8 mouse cellular contexts compared by ENCODE assay signal in the genomic region with DNA sequence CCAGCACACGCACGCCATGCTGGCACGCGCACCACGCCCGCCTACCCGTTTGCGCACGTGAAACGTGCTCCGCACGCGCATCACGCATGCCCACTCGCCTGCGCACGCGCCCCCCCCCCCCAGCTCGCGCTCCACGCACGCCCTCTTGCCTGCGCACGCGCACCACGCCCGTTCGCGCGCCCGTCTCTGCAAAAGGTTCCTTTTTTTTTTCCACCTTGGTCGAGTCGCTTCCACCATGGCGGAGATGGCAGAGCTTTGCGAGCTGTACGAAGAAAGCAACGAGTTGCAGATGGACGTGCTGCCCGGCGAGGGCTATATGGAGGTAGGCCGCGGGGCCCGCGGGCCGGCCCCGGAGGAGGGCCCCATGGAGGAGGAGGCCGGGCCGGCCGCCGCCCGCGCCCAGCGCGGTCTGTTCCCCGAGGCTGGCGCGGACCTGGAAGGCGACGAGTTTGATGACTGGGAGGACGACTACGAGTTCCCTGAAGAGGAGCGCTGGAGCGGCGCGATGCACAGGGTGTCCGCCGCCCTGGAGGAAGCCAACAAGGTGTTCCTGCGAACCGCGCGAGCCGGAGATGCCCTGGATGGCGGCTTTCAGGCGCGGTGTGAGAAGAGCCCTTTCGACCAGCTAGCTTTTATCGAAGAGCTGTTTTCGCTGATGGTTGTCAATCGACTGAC. TPM values are rescaled to one million over a fixed set of nuclear protein-coding genes. Genes with fewer than 3 reads are reported as not detected.
DNase-seq lines count a peak whose midpoint lies in the region; ATAC-seq and TF ChIP-seq lines count a peak whose summit lies in the region.

Eid1 (plus strand) TSS at position 139 of the 675 bp plus-strand sequence.

- H3K4me1 ChIP-seq in hindbrain, embryonic 15.5 days (replicated peaks): peaks cover 11% of the 10 kb centered on the region

- peak within 1 kb of the TSS; percentile 75 for H3K4me2 ChIP-seq in hindbrain, embryonic 15.5 days

- peak within 1 kb of the TSS; percentile 99 for H3K27ac ChIP-seq in hindbrain, embryonic 15.5 days (replicated peaks)
- H3K27ac ChIP-seq in left cerebral cortex, adult 2 months: peak within 1 kb of the TSS; percentile 95
- H3K27ac ChIP-seq in macrophage: peak within 1 kb of the TSS; percentile 84

- no peaks in the 10 kb centered on the region for H3K9me3 ChIP-seq in hindbrain, embryonic 15.5 days

- no peaks in the 10 kb centered on the region for H3K27me3 ChIP-seq in hindbrain, embryonic 15.5 days

- DNase-seq in T-cell, adult 2 months (ENCODE audit: low spot score): peak; percentile 69
- peak; percentile 87 to 93 for DNase-seq in cerebellum, postnatal 36 days
- peak; percentile 63 for DNase-seq in gastrocnemius, adult 18-20 months (ENCODE audit: low spot score)
- peak; percentile 81 to 85 for DNase-seq in left cerebral cortex, adult 2 months (ENCODE audit: extremely low spot score in 1 of 2, low spot score in 2 of 2)
- DNase-seq in right cerebral cortex, adult 18-20 months: peak; percentile 89
- peak; percentile 63 for DNase-seq in urinary bladder, adult 2 months (ENCODE audit: low spot score)

- ATAC-seq in hindbrain, embryonic 15.5 days (ENCODE audit: low FRiP score, low read depth): peak; percentile 96

- H3K4me3 ChIP-seq in hindbrain, embryonic 15.5 days: peak within 1 kb of the TSS; percentile 91
- H3K4me3 ChIP-seq in left cerebral cortex, adult 2 months: peak within 1 kb of the TSS; percentile 75
- H3K4me3 ChIP-seq in macrophage (ENCODE audit: inconsistent target): peak within 1 kb of the TSS; percentile 78

- no peak for TF ChIP-seq CTCF in left cerebral cortex, adult 2 months (IDR thresholded peaks at IDR 0.05)

- intact Hi-C loops in left cerebral cortex, adult 2 months (cut with DNase I): loop anchor here (2.0 to 5.0 kb wide), 2 partner anchors 52 to 149 kb away; partner anchors contain the start of gene Shc4

- H3K9ac ChIP-seq in hindbrain, embryonic 15.5 days: peak within 1 kb of the TSS; percentile 91

- under 1% methylated on average over 62 of the region's 79 CpGs for WGBS in hindbrain, embryonic 15.5 days
- WGBS in macrophage (ENCODE audit: missing documents): under 1% methylated on average over 73 of the region's 79 CpGs

- H3K36me3 ChIP-seq in hindbrain, embryonic 15.5 days: no peaks in the 10 kb centered on the region
- no peaks in the 10 kb centered on the region for H3K36me3 ChIP-seq in macrophage (ENCODE audit: inconsistent target)

- peaks cover 23% of the 10 kb centered on the region for H3K79me2 ChIP-seq in macrophage (ENCODE audit: inconsistent target)

RNA-seq across cellular contexts. Expression of gene Eid1, which starts in this region (rescaled TPM):
- 10 to 100 TPM; 19.1 to 23.3 TPM for total RNA-seq in gastrocnemius, adult 18-20 months (2021)
- polyA plus RNA-seq in hindbrain, embryonic 15.5 days (2015; fragmentation: Nextera tagmentation; extraction: Ambion mirVana): 371 and 409 TPM in 2 replicates
- 100 to 1,000 TPM; 209 to 229 TPM for total RNA-seq in left cerebral cortex, adult 2 months (2021)
- 10 to 100 TPM in 9 of 26 experiments, 1 to 10 TPM in 14, under 1 TPM in 3; 0.56 to 45.4 (median 5.2) TPM for total RNA-seq in macrophage (2018; cell fraction: chromatin; rRNA removed)
- total RNA-seq in macrophage (2018; cell fraction: cytosol; rRNA removed): 10 to 100 TPM; 49.5 to 96.8 (median 79.6) TPM
- total RNA-seq in macrophage (2018; cell fraction: nucleus; rRNA removed): 10 to 100 TPM; 10.0 to 84.7 (median 26.7) TPM
- polyA plus RNA-seq in macrophage (2018): 98.4 to 218 TPM (median 159 TPM) in 3 replicates
- 61.5 and 71.9 TPM in 2 replicates for polyA plus RNA-seq in urinary bladder, adult 2 months (2012; rRNA removed)

Comparison
In these comparisons a context has a peak if more than half of its experiments do, and no peak if none do; other contexts are left out.
1. Peak in every context shown above with its lines: DNase-seq, ATAC-seq, H3K4me3 ChIP-seq and H3K27ac ChIP-seq.
2. RNA of gene Eid1 (total RNA-seq): 209 to 229 TPM in left cerebral cortex, adult 2 months; 19.1 to 23.3 TPM in gastrocnemius, adult 18-20 months; every median in the first group is over 4 times any median in the second.